Mouse (Mus musculus) liver, embryonic 16.5 days (tissue): ENCODE data around the gene Gm21973. TPM values are rescaled to one million over a fixed set of nuclear protein-coding genes. Genes with fewer than 3 reads are reported as not detected.

ENCODE experiments used
- ATAC-seq: fragments of 200-750 bp; cut with Nextera tagmentation; 2 replicates; pipeline ENCODE4 v1.8.0; 2017; ENCODE audit warnings: low read depth, mild to moderate bottlenecking, moderate number of reproducible peaks, moderate library complexity
- H3K27ac ChIP-seq: fragments of 300-500 bp; sonication (generic); 2 replicates; pipeline ENCODE4 v1.5.1; 2014; ENCODE audit warnings: mild to moderate bottlenecking, low read length
- H3K27me3 ChIP-seq: fragments of 300-500 bp; sonication (generic); 2 replicates; pipeline ENCODE4 v1.6.1; 2014; ENCODE audit warnings: low read depth, low read length, mixed read lengths; ENCODE audit not compliant: control insufficient read depth, insufficient read depth
- H3K36me3 ChIP-seq: fragments of 300-500 bp; sonication (generic); 2 replicates; pipeline ENCODE4 v1.6.1; 2014; ENCODE audit warnings: mild to moderate bottlenecking; ENCODE audit not compliant: control insufficient read depth, insufficient read depth
- H3K4me1 ChIP-seq: fragments of 300-500 bp; sonication (generic); 2 replicates; pipeline ENCODE4 v1.6.1; 2014; ENCODE audit warnings: low read depth, low read length, mixed read lengths; ENCODE audit not compliant: control insufficient read depth
- H3K4me2 ChIP-seq: fragments of 300-500 bp; sonication (generic); 2 replicates; pipeline ENCODE4 v1.6.1; 2014; ENCODE audit warnings: low read depth, low read length, mixed read lengths
- H3K4me3 ChIP-seq: fragments of 300-500 bp; sonication (generic); 2 replicates; pipeline ENCODE4 v1.5.1; 2014; ENCODE audit warnings: low read depth, mild to moderate bottlenecking, low read length
- H3K9ac ChIP-seq: fragments of 300-500 bp; sonication (generic); 2 replicates; pipeline ENCODE4 v1.6.1; 2014; ENCODE audit warnings: low read depth, low read length
- H3K9me3 ChIP-seq: fragments of 300-500 bp; sonication (generic); replicated peaks from 2 replicates; pipeline ENCODE4 v1.6.1; 2016; ENCODE audit warnings: low read length; ENCODE audit not compliant: control insufficient read depth
- WGBS: fragments of 180-500 bp; shearing (Covaris S2); extraction: QIAGEN DNeasy Blood & Tissue Kit; methylation state at CpG from one replicate; pipeline ENCODE4 v1.1.7; 2014; ENCODE audit not compliant: insufficient replicate concordance; 5-methylcytosine and 5-hydroxymethylcytosine counted together
- polyA plus RNA-seq: library from polyadenylated mRNA; unstranded; fragments of >200 nt; fragmentation: Nextera tagmentation; extraction: Ambion mirVana; gene quantifications from 2 replicates; pipeline ENCODE4 v1.2.1, GENCODE M21; 2015

Gene Gm21973
- polyA plus RNA-seq, 1 experiment from 2014 or later = not detected

DNA sequence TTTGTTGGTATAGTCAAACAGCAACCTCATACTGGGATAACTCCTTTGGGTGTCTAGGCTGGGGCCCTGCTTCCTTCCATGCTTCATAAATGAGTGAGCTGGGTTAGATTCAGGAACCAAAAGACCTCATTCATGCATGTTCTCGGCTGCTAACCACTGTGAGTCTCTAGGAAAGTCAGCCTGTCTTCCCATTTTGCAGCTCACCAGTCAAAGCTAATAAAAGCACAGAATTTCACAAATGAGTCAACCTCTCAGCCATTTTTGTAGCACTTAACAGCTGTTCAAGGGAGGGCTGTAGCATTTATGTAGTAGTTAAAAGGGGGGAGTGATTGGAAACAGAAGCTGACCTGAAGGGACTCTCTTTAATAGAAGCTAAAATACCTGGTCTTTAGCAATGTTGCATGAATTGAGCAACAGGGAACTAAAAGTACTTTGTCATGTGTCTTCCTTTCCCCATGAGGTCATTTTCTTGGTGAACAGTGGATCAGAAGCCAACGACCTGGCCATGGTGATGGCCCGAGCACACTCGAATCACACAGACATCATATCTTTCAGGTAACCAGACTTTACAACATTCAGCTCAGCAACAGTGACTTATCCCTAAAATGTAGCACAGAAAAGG is 53.3 kb downstream of the Gm21973 start:
- H3K4me3 ChIP-seq = no peak overlapping the region
- no peaks in the 10 kb centered on the region for H3K9me3 ChIP-seq
- no peak overlapping the region for H3K9ac ChIP-seq
- H3K4me1 ChIP-seq = peaks cover 3% of the 10 kb centered on the region
- H3K27ac ChIP-seq = peak overlapping the region; percentile 22; the same call in 1 of the 2 replicates
- no peak for ATAC-seq
- no peaks in the 10 kb centered on the region for H3K36me3 ChIP-seq
- H3K4me2 ChIP-seq = no peak overlapping the region
- WGBS = 52% methylated on average over 4 of the region's 4 CpGs
- no peaks in the 10 kb centered on the region for H3K27me3 ChIP-seq

DNA sequence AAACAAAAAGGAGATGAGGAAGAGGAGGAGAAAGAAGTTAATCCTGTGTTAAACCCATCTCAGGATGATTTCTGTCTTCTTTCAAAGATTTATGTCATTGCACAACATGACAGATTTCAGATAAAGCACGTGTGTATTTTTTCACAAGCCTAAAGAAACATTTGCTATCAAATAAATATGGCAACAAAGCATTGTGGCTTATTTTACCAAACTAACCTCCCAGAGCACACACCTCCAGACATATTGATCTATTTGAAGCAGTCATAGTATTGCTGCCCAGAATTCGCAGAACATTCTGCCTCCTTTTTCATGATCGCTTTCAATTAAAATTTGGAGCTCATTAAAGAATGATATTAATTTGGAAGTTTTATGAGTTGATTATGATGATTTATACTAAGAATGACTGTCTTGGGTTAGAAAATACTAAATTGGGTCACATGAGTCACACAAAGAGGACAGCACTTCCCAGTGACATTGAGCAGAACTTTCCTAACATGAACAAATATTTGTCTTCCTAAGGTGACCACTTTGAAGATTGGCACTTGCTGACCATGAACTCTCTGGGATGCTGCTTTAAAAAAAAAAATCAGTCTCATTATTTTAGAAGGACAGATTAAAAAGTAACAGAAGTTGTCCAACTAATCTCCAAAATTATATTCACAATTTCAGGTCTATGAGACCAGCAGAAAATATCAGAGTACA is 54.7 kb downstream of the Gm21973 start:
- peak; percentile 76 for ATAC-seq
- Histone ChIP-seq H3K9me3 (no peaks in the 10 kb centered on the region), H3K4me1 (peaks cover 3% of the 10 kb centered on the region), H3K27ac (peak overlapping the region; percentile 45), H3K36me3 (no peaks in the 10 kb centered on the region), H3K9ac (no peak overlapping the region), H3K4me2 (no peak overlapping the region), H3K27me3 (no peaks in the 10 kb centered on the region), H3K4me3 (no peak overlapping the region)
- 57% methylated on average over 3 of the region's 3 CpGs for WGBS

DNA sequence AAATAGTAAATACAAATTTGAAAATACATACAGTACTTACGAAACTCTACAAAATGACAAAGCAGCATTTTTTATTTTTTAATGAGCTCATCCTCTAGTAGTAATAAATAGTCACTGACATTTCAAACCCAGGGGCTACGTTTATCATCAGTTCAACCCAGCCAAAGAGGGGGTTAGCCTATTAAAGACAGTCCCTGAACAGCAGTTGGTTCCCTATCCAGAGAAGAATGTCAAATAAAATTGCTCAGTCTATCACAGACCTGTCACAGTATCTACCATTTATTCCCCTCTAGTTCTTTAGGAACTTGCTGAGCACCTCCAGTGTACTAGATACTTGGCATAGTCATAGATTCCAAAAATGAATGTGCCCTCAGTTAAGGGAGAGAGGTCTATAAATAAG is 62.1 kb downstream of the Gm21973 start:
- H3K27me3 ChIP-seq = no peaks in the 10 kb centered on the region
- no peaks in the 10 kb centered on the region for H3K4me1 ChIP-seq
- no peak overlapping the region for H3K4me3 ChIP-seq
- 51% methylated on average over 2 of the region's 2 CpGs for WGBS
- no peak overlapping the region for H3K9ac ChIP-seq
- H3K9me3 ChIP-seq = no peaks in the 10 kb centered on the region
- no peak overlapping the region for H3K4me2 ChIP-seq
- ATAC-seq = no peak
- H3K27ac ChIP-seq = no peak overlapping the region
- no peaks in the 10 kb centered on the region; the same call in 1 of the 2 replicates for H3K36me3 ChIP-seq

DNA sequence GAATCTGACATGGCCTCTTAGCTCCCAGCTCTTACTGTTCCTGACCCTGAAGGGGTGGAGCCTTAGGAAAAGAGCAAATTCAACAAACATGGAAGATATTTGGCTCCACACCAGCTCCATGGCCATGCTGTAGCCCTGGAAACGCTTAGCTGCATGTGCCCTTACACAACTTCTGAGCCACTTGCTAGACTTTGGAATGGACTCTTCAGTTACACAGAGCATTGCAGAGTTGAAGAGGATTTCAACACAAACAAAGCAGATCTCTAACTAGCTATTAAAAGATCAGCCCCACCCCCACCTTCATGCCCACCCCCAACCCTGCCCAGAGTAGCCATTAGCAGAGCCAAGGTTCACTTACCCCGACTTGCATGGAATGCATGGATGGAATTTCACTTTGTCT is 74.6 kb downstream of the Gm21973 start:
- H3K27ac ChIP-seq = peak overlapping the region; percentile 41
- H3K9me3 ChIP-seq = no peaks in the 10 kb centered on the region
- peak; percentile 98 for ATAC-seq
- 0 out of 2 replicates have a peak, but pooled peaks cover 2% of the 10 kb centered on the region for H3K36me3 ChIP-seq
- no peaks in the 10 kb centered on the region for H3K27me3 ChIP-seq
- no peak overlapping the region for H3K4me3 ChIP-seq
- H3K4me1 ChIP-seq = no peaks in the 10 kb centered on the region
- H3K4me2 ChIP-seq = no peak overlapping the region
- WGBS = 44% methylated on average over 2 of the region's 2 CpGs
- no peak overlapping the region for H3K9ac ChIP-seq

DNA sequence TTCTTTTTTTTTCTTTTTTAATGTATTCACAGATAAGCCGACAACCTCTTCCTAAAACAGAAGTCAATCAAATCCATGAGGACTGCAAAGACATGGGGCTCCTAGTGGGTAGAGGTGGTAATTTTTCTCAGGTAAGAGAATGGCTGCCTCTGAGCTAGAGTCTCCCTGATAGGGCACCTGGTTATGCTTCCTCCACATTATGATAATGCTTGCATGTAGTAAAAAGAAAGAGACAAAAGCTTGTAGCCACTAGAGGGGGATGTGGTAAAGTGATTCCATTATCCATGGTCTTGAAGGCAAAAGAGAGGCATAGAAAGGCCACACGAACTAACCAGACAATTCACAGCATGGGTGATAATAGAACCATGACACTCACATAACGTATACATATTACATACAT is 75.2 kb downstream of the Gm21973 start:
- no peak overlapping the region for H3K4me3 ChIP-seq
- peak; percentile 35 for ATAC-seq
- no peak overlapping the region for H3K27ac ChIP-seq
- H3K27me3 ChIP-seq = no peaks in the 10 kb centered on the region
- 0 out of 2 replicates have a peak, but pooled peaks cover 2% of the 10 kb centered on the region for H3K36me3 ChIP-seq
- H3K9ac ChIP-seq = no peak overlapping the region
- H3K9me3 ChIP-seq = no peaks in the 10 kb centered on the region
- 39% methylated on average over 3 of the region's 3 CpGs for WGBS
- H3K4me1 ChIP-seq = no peaks in the 10 kb centered on the region
- H3K4me2 ChIP-seq = no peak overlapping the region

DNA sequence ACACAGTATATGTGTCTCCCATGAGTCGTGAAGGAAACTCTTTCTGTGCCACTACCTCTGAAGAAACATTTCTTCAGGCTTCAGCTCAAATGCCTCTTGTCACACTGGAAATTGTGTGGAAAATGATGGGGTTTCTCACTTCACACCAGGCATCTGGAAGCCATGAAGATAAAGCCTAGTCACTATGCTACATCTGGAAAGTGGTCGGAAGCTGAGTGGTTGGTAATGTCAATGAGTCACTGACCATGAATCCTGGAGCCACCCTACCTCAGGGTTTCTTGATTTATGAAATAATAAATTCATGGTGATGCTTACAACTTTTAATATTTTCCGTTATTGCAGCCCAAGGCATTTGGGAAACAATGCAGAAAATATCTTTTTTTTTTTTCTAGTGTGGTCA is 84.7 kb downstream of the Gm21973 start:
- 61% methylated on average over 3 of the region's 3 CpGs for WGBS
- Histone ChIP-seq H3K9me3 (no peaks in the 10 kb centered on the region), H3K27me3 (no peaks in the 10 kb centered on the region), H3K9ac (no peak overlapping the region), H3K36me3 (no peaks in the 10 kb centered on the region), H3K4me2 (no peak overlapping the region), H3K4me1 (no peaks in the 10 kb centered on the region), H3K4me3 (no peak overlapping the region), H3K27ac (no peak overlapping the region)
- ATAC-seq = no peak

DNA sequence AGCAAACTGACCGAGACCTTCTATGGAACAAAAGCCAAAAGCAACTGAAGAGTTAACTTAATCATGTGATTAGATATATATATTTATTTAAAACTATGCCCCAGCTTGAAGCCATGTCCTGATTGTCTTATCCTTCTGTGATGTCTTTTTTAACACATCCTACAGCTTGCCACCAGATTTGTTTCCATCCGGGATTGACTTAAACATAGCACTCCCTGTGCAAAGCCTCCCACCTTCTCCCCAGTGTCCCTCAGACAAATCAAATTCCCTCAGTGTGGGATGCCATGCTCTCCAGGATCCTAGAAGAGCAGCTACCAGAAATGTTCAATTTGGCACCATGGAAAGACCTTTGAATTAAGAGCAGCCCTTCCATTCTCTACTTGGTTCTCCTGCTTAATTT is 85.7 kb downstream of the Gm21973 start:
- WGBS = 69% methylated on average over 2 of the region's 2 CpGs
- ATAC-seq = no peak
- no peak overlapping the region for H3K4me2 ChIP-seq

DNA sequence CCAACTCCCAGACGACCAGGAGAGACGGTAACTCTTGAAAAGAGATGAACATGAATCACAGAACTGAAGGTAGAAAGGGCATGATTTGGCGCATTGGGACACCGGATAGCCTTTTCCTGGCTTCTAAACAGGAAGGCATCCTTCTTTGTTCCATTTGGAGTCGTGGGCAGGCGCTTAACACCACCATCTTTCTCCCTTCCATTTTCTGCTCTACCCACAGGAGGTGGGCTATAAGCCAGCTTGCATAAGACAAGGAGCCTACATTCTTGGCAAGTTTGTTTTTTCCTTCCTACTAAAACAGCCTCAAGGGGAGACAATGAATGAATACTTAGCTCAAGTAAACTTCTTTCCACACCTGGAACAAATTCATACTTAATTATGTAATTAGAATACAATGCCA is 88.5 kb downstream of the Gm21973 start:
- Histone ChIP-seq H3K4me3 (no peak overlapping the region), H3K27ac (no peak overlapping the region), H3K9me3 (no peaks in the 10 kb centered on the region), H3K4me1 (no peaks in the 10 kb centered on the region), H3K9ac (no peak overlapping the region), H3K4me2 (no peak overlapping the region), H3K27me3 (no peaks in the 10 kb centered on the region), H3K36me3 (no peaks in the 10 kb centered on the region)
- WGBS = 68% methylated on average over 6 of the region's 6 CpGs
- ATAC-seq = no peak

More for the DNA sequence above, 85.7 kb downstream of the Gm21973 start:
- no peaks in the 10 kb centered on the region for H3K4me1 ChIP-seq
- no peak overlapping the region for H3K4me3 ChIP-seq
- H3K9ac ChIP-seq = no peak overlapping the region
- H3K9me3 ChIP-seq = no peaks in the 10 kb centered on the region
- H3K27me3 ChIP-seq = no peaks in the 10 kb centered on the region
- H3K27ac ChIP-seq = no peak overlapping the region
- H3K36me3 ChIP-seq = no peaks in the 10 kb centered on the region

DNA sequence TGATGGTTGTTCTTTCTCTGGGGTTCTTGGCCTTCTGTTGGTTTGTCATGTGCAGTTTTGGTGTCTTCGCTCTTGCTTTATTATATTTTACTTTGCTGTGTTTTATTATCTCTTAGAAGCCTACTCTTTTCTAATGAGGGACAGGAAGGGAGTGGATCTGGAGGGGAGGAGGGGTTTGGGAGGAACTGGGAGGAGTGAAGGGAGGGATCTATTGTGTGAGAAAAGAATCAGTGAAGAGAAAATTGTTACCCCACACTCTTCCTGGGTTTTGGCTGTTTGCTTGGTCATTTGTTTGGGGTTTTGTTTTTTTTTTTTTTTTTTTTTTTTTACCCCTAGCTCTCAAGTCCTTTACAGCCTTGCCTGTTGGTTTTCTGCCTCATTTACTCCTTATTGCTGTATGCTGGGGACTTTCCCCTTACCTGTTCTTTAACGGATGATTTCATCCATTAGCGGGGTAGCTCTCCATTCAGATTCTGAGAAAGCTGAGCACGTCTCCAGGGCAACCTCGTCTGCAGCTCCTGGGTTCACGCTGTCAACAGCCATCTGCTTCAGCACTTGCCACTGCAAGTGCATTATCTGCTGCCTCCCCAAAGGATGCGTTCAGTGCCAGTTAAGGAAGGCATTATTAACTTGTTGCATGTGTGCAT is 96.1 kb downstream of the Gm21973 start:
- Histone ChIP-seq H3K27me3 (no peaks in the 10 kb centered on the region), H3K9me3 (no peaks in the 10 kb centered on the region), H3K4me1 (no peaks in the 10 kb centered on the region), H3K4me3 (no peak overlapping the region), H3K36me3 (no peaks in the 10 kb centered on the region), H3K27ac (no peak overlapping the region), H3K9ac (no peak overlapping the region), H3K4me2 (no peak overlapping the region)
- 49% methylated on average over 7 of the region's 7 CpGs for WGBS
- ATAC-seq = no peak
